Mouse (Mus musculus) right cerebral cortex, adult 2 months (tissue): ENCODE measurements at regions not wholly inside any gene's neighbourhood (a gene's known extent, or its start where the extent isn't known, plus 50 kb on each side); places are given as distances from the start of the nearest gene placed in this dataset.
A peak's percentile ranks its signal among the peaks of the same experiment; 100 is the strongest.

ENCODE experiments used
- DNase-seq, 2 experiments: peaks; one replicate each; pipeline ENCODE4 v3.0.0; 2021 to 2022; ENCODE audit warnings: low spot score in 2 of 2

- no peak for DNase-seq
Measured at GRCm38 (mm10) chr11:57958233-57958632, 50.6 kb upstream of the Larp1 start.

- DNase-seq = no peak
Measured at GRCm38 (mm10) chr11:57956909-57957308, 52.0 kb upstream of the Larp1 start.

- no peak for DNase-seq
Measured at GRCm38 (mm10) chr11:57956076-57956475, 52.8 kb upstream of the Larp1 start.

- DNase-seq = no peak
Measured at GRCm38 (mm10) chr11:57955476-57955875, 53.4 kb upstream of the Larp1 start.

GRCm38 (mm10) chr11:57954510-57955184, 54.2 kb upstream of the Larp1 start:
- DNase-seq = no peak

GRCm38 (mm10) chr11:57953694-57954093, 55.2 kb upstream of the Larp1 start:
- DNase-seq = no peak

GRCm38 (mm10) chr11:57952619-57953018, 56.2 kb upstream of the Larp1 start:
- peak in 1 of 2 experiments; percentile 23 for DNase-seq

- DNase-seq = no peak
Measured at GRCm38 (mm10) chr11:57951541-57952326, 57.1 kb upstream of the Larp1 start.

- DNase-seq = peak; percentile 38 to 53
Measured at GRCm38 (mm10) chr11:57950989-57951388, 57.9 kb upstream of the Larp1 start.

- DNase-seq = no peak
Measured at GRCm38 (mm10) chr11:57949067-57949466, 59.8 kb upstream of the Larp1 start.

- DNase-seq = no peak
Measured at GRCm38 (mm10) chr11:57947347-57947746, 61.5 kb upstream of the Larp1 start.

- DNase-seq = peak; percentile 87 to 93
Measured at GRCm38 (mm10) chr11:57934391-57934850, 74.4 kb upstream of the Larp1 start.

- DNase-seq = no peak
Measured at GRCm38 (mm10) chr11:57933065-57933464, 75.8 kb upstream of the Larp1 start.

- no peak for DNase-seq
Measured at GRCm38 (mm10) chr11:57929506-57929905, 79.4 kb upstream of the Larp1 start.

GRCm38 (mm10) chr11:57920263-57920662, 87.6 kb upstream of the Hand1 start:
- DNase-seq = no peak

- DNase-seq = no peak
Measured at GRCm38 (mm10) chr11:57918447-57919059, 85.9 kb upstream of the Hand1 start.

- DNase-seq = no peak
Measured at GRCm38 (mm10) chr11:57917974-57918373, 85.4 kb upstream of the Hand1 start.

- DNase-seq = no peak
Measured at GRCm38 (mm10) chr11:57916016-57916415, 83.4 kb upstream of the Hand1 start.

GRCm38 (mm10) chr11:57913801-57914560, 81.4 kb upstream of the Hand1 start:
- no peak for DNase-seq

- no peak for DNase-seq
Measured at GRCm38 (mm10) chr11:57913020-57913699, 80.5 kb upstream of the Hand1 start.

GRCm38 (mm10) chr11:57911698-57912283, 79.2 kb upstream of the Hand1 start:
- DNase-seq = no peak
